Mouse (Mus musculus) E14TG2a.4 (cell line): ENCODE data around the gene Prps2.

Experiments
- CTCF ChIP-seq: conservative IDR thresholded peaks from 2 replicates; pipeline ENCODE4 v1.5.1; 2014; ENCODE audit warnings: low read length
- NANOG ChIP-seq: IDR thresholded peaks from 2 replicates; pipeline ENCODE4 v1.6.1; 2014; ENCODE audit warnings: borderline replicate concordance, low read length, mixed read lengths
- POU5F1 ChIP-seq: IDR thresholded peaks from 2 replicates; pipeline ENCODE4 v1.6.1; 2014; ENCODE audit warnings: low read length, borderline replicate concordance

DNA sequence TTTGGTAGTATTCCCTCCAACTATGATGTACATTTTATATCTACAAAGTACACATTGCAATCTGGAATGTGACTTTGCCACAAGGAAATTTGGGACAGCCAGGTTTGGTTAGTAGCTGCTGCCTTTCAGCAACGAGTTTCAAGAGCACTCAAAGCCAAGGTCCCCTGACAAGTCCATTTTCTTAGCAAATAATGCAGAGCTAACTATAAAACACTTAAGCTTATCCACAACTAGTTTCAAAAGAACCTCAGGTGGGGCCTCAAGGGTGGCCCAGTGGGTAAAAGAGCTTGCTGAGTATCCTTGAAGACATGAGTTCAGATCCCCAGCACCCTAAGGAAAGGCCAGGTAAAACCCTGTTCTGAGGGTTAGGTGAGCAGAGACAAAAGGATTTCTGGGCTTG lies 4.1 kb upstream of the Prps2 start:
- no peak for TF ChIP-seq CTCF
- no peak for TF ChIP-seq NANOG
- TF ChIP-seq POU5F1, result no peak
